Mouse (Mus musculus) 416B (cell line): Measurements from ENCODE around the gene Tha1.

Experiments
- DNase-seq: peaks from one replicate; pipeline ENCODE4 v3.0.0; 2011; ENCODE audit warnings: low read depth

Tha1 gene

GRCm38 (mm10) chr11:117880977-117881358 is 7.7 kb upstream of the Tha1 start:
- DNase-seq: no peak

GRCm38 (mm10) chr11:117880336-117880976 is 7.2 kb upstream of the Tha1 start:
- no peak for DNase-seq

GRCm38 (mm10) chr11:117879676-117880075 is 6.4 kb upstream of the Tha1 start:
- DNase-seq: no peak

GRCm38 (mm10) chr11:117878892-117879291 is 5.6 kb upstream of the Tha1 start:
- peak; percentile 62 for DNase-seq

GRCm38 (mm10) chr11:117877917-117878745 is 4.8 kb upstream of the Tha1 start:
- DNase-seq: peak; percentile 93

- no peak for DNase-seq
These were observed 2.4 kb upstream of the Tha1 start for GRCm38 (mm10) chr11:117875681-117876080.

- peak; percentile 67 for DNase-seq
These were observed 1.1 kb upstream of the Tha1 start for GRCm38 (mm10) chr11:117874419-117874818.

GRCm38 (mm10) chr11:117871911-117872584 is 1.2 kb downstream of the Tha1 start:
- no peak for DNase-seq

- DNase-seq: no peak
These were observed 1.9 kb downstream of the Tha1 start for GRCm38 (mm10) chr11:117871376-117871775.

- DNase-seq: peak; percentile 81
These were observed 2.5 kb downstream of the Tha1 start for GRCm38 (mm10) chr11:117870688-117871365.

- DNase-seq: no peak
These were observed 7.3 kb downstream of the Tha1 start for GRCm38 (mm10) chr11:117865988-117866387.

- DNase-seq: no peak
These were observed 8.5 kb downstream of the Tha1 start for GRCm38 (mm10) chr11:117864805-117865204.

- DNase-seq: no peak
These were observed 10.0 kb downstream of the Tha1 start for GRCm38 (mm10) chr11:117863174-117863856.

GRCm38 (mm10) chr11:117860601-117861000 is 12.7 kb downstream of the Tha1 start, which contains the start of gene Tmem235:
Gene Tmem235 (plus strand): TSS chr11:117860752.
- DNase-seq: no peak

- no peak for DNase-seq
These were observed 14.9 kb downstream of the Tha1 start for GRCm38 (mm10) chr11:117858392-117858791.

GRCm38 (mm10) chr11:117857462-117857861 is 15.8 kb downstream of the Tha1 start:
- DNase-seq: no peak

- DNase-seq: no peak
These were observed 17.3 kb downstream of the Tha1 start for GRCm38 (mm10) chr11:117855975-117856374.

GRCm38 (mm10) chr11:117855360-117855759 is 17.9 kb downstream of the Tha1 start:
- peak; percentile 53 for DNase-seq

- DNase-seq: no peak
These were observed 19.0 kb downstream of the Tha1 start for GRCm38 (mm10) chr11:117854241-117854640.

- DNase-seq: no peak
These were observed 20.4 kb downstream of the Tha1 start for GRCm38 (mm10) chr11:117852875-117853274.

- DNase-seq: peak; percentile 97
These were observed 24.2 kb downstream of the Tha1 start, which contains the start of gene Birc5 for GRCm38 (mm10) chr11:117848985-117849671. Gene Birc5 (plus strand): TSS chr11:117849251.
